Mouse (Mus musculus): ENCODE data around the gene Arid5b. TPM values are rescaled to one million over a fixed set of nuclear protein-coding genes. Genes with fewer than 3 reads are reported as not detected.

The Arid5b gene
- polyA plus RNA-seq, 1 experiment from 2014 or later, result 34.0 TPM

DNA sequence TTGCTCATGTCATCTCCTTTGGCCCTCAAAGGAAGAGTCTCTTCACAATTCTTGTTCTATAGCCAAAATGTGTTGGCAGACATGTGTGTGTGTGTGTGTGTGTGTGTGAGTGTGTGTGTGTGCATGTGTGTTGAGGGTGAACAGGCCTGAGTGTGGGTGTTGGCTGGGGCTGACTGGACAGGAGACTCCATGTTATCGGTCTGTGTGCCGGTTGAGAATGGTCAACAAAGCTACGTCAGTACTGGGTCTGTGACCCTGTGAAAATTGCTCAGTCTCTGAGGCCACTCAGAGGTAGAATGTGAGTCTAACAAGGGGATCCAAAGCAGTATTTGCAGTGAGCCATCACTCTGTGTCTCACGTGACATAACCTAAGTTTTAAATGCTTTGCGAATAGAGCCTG, 102.7 kb downstream of the Arid5b start:
- no peak for ATAC-seq (ENCODE audit: low FRiP score, low TSS enrichment)
- H3K27ac ChIP-seq (ENCODE audit: low read length), result no peak overlapping the region
- H3K36me3 ChIP-seq (ENCODE audit: insufficient read depth, low read length), result peaks cover 7% of the 10 kb centered on the region; the same call in 1 of the 2 replicates
- H3K4me1 ChIP-seq (ENCODE audit: insufficient read depth, low read length), result peaks cover 13% of the 10 kb centered on the region
- no peak overlapping the region for H3K9ac ChIP-seq (replicated peaks; ENCODE audit: low read length)
- H3K9me3 ChIP-seq (ENCODE audit: low read length), result no peaks in the 10 kb centered on the region
- WGBS, result 94% methylated on average over 5 of the region's 5 CpGs
- no peak overlapping the region for H3K4me3 ChIP-seq (ENCODE audit: low read length)
- no peak overlapping the region for H3K4me2 ChIP-seq (replicated peaks; ENCODE audit: low read depth, low read length)
- H3K27me3 ChIP-seq (ENCODE audit: insufficient read depth, low read length), result no peaks in the 10 kb centered on the region

DNA sequence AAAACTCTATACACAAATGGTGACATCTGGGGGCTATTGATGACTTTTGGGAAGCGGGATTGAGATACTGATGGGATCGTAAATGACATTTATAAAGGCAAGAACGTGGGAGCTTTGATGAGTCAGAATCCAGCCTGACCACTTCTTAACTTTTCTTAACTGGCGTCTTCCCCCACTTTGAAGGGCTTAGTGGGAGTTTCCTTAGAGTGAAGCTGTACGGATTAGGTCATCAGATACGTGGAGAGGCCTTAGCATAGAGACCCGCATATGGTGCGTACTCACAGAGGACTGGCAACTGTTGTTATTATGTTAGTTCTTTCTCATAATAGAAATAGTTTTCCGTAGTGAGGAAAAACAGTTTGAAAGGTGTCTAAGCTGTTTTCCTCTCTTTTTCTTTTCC, 104.9 kb downstream of the Arid5b start:
- no peak overlapping the region for H3K4me2 ChIP-seq (replicated peaks; ENCODE audit: low read depth, low read length)
- H3K27ac ChIP-seq (ENCODE audit: low read length), result no peak overlapping the region
- H3K9me3 ChIP-seq (ENCODE audit: low read length), result no peaks in the 10 kb centered on the region
- no peak overlapping the region for H3K4me3 ChIP-seq (ENCODE audit: low read length)
- H3K4me1 ChIP-seq (ENCODE audit: insufficient read depth, low read length), result peaks cover 19% of the 10 kb centered on the region
- WGBS, result 41% methylated on average over 9 of the region's 9 CpGs
- H3K36me3 ChIP-seq (ENCODE audit: insufficient read depth, low read length), result peaks cover 7% of the 10 kb centered on the region; the same call in 1 of the 2 replicates
- H3K9ac ChIP-seq (replicated peaks; ENCODE audit: low read length), result no peak overlapping the region
- no peaks in the 10 kb centered on the region for H3K27me3 ChIP-seq (ENCODE audit: insufficient read depth, low read length)
- ATAC-seq (ENCODE audit: low FRiP score, low TSS enrichment), result no peak

DNA sequence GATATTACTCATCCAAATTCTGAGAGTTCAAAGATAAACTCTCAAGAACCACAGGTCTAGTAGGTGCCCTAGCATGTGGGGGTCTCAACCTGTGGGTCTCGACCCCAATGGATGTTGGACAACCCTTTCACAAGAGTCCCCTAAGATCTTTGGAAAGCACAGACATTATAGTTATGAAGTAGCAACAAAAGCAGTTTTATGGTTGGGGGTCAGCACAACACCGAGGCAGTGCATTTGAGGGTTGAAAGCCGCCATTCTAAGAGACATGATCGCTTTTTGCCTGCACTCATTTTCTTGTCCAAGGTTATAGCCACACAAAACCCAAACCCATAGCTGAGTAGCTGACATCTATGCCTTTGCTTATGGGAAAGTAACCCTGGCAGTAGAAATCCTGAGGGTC, 105.6 kb downstream of the Arid5b start:
- WGBS, result 88% methylated on average over 4 of the region's 4 CpGs
- Histone ChIP-seq H3K4me2 (replicated peaks; ENCODE audit: low read depth, low read length) (no peak overlapping the region), H3K4me3 (ENCODE audit: low read length) (no peak overlapping the region), H3K27ac (ENCODE audit: low read length) (no peak overlapping the region), H3K9ac (replicated peaks; ENCODE audit: low read length) (no peak overlapping the region), H3K9me3 (ENCODE audit: low read length) (no peaks in the 10 kb centered on the region), H3K36me3 (ENCODE audit: insufficient read depth, low read length) (peaks cover 7% of the 10 kb centered on the region; the same call in 1 of the 2 replicates), H3K27me3 (ENCODE audit: insufficient read depth, low read length) (no peaks in the 10 kb centered on the region), H3K4me1 (ENCODE audit: insufficient read depth, low read length) (peaks cover 26% of the 10 kb centered on the region)
- ATAC-seq (ENCODE audit: low FRiP score, low TSS enrichment), result no peak

DNA sequence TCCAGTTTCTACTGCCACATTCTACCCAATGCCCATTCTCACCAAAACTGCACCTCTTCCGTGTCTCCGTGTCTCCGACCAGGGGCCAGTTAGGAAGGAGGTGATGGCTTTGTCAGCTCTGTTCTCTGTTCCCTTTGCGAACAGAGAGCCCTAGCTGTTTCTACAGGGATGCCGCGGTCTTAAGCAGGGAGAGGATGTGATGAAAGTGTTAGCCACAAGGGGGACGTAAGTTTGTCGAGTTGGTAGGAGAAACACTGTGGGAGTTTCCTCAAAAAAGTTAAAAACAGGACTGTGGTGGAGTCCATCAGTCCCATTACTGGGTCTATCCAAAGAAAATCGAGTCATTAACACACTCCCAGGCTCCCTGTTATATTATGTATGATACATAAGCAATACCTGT, 106.6 kb downstream of the Arid5b start:
- no peak overlapping the region for H3K9ac ChIP-seq (replicated peaks; ENCODE audit: low read length)
- no peaks in the 10 kb centered on the region for H3K9me3 ChIP-seq (ENCODE audit: low read length)
- H3K4me2 ChIP-seq (replicated peaks; ENCODE audit: low read depth, low read length), result no peak overlapping the region
- H3K36me3 ChIP-seq (ENCODE audit: insufficient read depth, low read length), result peaks cover 7% of the 10 kb centered on the region; the same call in 1 of the 2 replicates
- no peak overlapping the region for H3K4me3 ChIP-seq (ENCODE audit: low read length)
- no peak overlapping the region for H3K27ac ChIP-seq (ENCODE audit: low read length)
- ATAC-seq (ENCODE audit: low FRiP score, low TSS enrichment), result no peak
- no peaks in the 10 kb centered on the region for H3K27me3 ChIP-seq (ENCODE audit: insufficient read depth, low read length)
- H3K4me1 ChIP-seq (ENCODE audit: insufficient read depth, low read length), result peaks cover 35% of the 10 kb centered on the region
- WGBS, result 63% methylated on average over 9 of the region's 9 CpGs

DNA sequence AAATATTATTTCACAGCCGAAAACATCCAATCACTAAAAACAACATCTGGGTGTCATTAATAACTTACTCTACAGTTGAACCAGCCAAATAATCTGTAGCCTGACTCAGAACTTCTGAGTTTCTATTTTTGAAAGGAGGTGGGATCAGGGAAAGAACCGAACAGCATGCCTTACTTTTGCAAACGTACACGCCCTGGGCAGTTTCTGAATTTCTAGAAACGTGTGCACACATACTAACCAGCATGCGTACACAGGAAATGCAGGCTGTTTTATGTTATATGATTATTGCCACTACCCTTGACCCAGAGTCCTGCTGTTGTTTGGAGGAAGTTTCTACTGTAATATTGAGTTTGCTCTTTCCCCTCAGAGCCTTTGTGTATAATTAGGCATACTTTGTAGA, 109.9 kb downstream of the Arid5b start:
- Histone ChIP-seq H3K4me3 (ENCODE audit: low read length) (no peak overlapping the region), H3K36me3 (ENCODE audit: insufficient read depth, low read length) (no peaks in the 10 kb centered on the region), H3K4me2 (replicated peaks; ENCODE audit: low read depth, low read length) (no peak overlapping the region), H3K4me1 (ENCODE audit: insufficient read depth, low read length) (peaks cover 50% of the 10 kb centered on the region), H3K9me3 (ENCODE audit: low read length) (no peaks in the 10 kb centered on the region), H3K9ac (replicated peaks; ENCODE audit: low read length) (no peak overlapping the region), H3K27ac (ENCODE audit: low read length) (peak overlapping the region; percentile 68; the same call in 1 of the 2 replicates), H3K27me3 (ENCODE audit: insufficient read depth, low read length) (no peaks in the 10 kb centered on the region)
- WGBS, result 60% methylated on average over 6 of the region's 6 CpGs
- no peak for ATAC-seq (ENCODE audit: low FRiP score, low TSS enrichment)

DNA sequence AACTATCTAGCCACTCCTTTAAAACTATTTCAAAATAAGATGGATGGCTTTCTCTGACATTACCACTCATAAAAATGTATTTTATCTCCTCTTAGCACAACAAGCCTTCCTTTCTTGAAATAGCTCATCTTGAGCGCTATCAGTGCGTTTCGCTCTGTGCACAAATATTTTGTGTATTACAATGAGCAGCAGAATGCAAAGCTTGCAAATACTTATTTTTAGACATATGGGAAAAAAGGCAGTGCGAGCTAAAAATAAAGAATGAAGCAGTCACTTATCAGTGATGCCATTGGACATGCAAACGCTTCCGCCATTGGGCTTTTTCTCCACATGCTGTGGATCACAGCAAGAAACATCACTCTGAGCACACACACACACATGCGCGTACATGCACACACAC, 110.4 kb downstream of the Arid5b start:
- Histone ChIP-seq H3K9ac (replicated peaks; ENCODE audit: low read length) (no peak overlapping the region), H3K27me3 (ENCODE audit: insufficient read depth, low read length) (no peaks in the 10 kb centered on the region), H3K4me3 (ENCODE audit: low read length) (no peak overlapping the region), H3K4me1 (ENCODE audit: insufficient read depth, low read length) (peaks cover 49% of the 10 kb centered on the region), H3K27ac (ENCODE audit: low read length) (peak overlapping the region; percentile 74; the same call in 1 of the 2 replicates), H3K4me2 (replicated peaks; ENCODE audit: low read depth, low read length) (no peak overlapping the region), H3K9me3 (ENCODE audit: low read length) (no peaks in the 10 kb centered on the region), H3K36me3 (ENCODE audit: insufficient read depth, low read length) (no peaks in the 10 kb centered on the region)
- WGBS, result 76% methylated on average over 8 of the region's 8 CpGs
- no peak for ATAC-seq (ENCODE audit: low FRiP score, low TSS enrichment)

DNA sequence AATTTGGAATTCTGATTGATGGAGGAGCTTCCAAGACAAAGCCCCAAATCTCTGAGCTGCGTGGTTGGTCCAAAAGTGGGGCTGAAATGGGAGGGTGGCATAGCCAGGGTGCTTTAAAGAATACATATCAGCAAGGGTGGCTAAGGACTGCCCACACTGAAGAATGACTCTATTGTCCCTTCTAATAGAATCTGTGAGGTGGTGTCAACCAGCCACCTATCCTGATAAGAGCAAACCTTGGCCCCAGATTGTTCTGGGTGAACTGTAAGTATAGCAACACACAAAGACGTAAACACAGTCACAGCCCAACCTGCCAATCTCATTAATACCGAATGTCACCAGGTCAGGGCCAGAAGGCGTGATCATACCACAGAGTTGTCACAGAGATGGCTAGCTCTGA, 111.4 kb downstream of the Arid5b start:
- Histone ChIP-seq H3K27me3 (ENCODE audit: insufficient read depth, low read length) (no peaks in the 10 kb centered on the region), H3K4me1 (ENCODE audit: insufficient read depth, low read length) (peaks cover 49% of the 10 kb centered on the region), H3K27ac (ENCODE audit: low read length) (peak overlapping the region; percentile 74), H3K9ac (replicated peaks; ENCODE audit: low read length) (no peak overlapping the region), H3K9me3 (ENCODE audit: low read length) (no peaks in the 10 kb centered on the region), H3K36me3 (ENCODE audit: insufficient read depth, low read length) (0 out of 2 replicates have a peak, but pooled peaks cover under 1% of the 10 kb centered on the region), H3K4me3 (ENCODE audit: low read length) (no peak overlapping the region), H3K4me2 (replicated peaks; ENCODE audit: low read depth, low read length) (no peak overlapping the region)
- ATAC-seq (ENCODE audit: low FRiP score, low TSS enrichment), result no peak
- WGBS, result 74% methylated on average over 4 of the region's 4 CpGs

DNA sequence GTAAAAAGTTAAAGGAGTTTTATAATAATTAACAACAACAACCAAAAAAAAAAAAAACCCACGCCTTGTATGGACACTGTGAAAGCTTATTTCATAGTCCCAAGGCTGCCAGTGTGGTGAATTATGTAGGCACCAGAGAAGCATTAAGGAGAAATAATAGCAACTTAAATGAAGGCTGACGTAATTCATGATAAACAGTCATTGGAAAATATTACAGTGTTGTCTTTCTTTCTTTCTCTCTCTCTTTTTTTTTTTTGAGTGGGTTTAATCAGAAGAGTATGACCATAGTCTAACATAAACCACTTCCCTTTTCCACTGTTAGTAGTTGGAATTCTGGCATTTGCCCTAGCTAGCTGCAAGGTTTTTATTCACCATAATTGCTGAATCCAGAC, 111.8 kb downstream of the Arid5b start:
- WGBS, result 34% methylated on average over 2 of the region's 2 CpGs
- Histone ChIP-seq H3K27me3 (ENCODE audit: insufficient read depth, low read length) (no peaks in the 10 kb centered on the region), H3K9me3 (ENCODE audit: low read length) (no peaks in the 10 kb centered on the region), H3K36me3 (ENCODE audit: insufficient read depth, low read length) (0 out of 2 replicates have a peak, but pooled peaks cover 4% of the 10 kb centered on the region), H3K4me1 (ENCODE audit: insufficient read depth, low read length) (peaks cover 49% of the 10 kb centered on the region), H3K9ac (replicated peaks; ENCODE audit: low read length) (no peak overlapping the region), H3K4me3 (ENCODE audit: low read length) (no peak overlapping the region), H3K4me2 (replicated peaks; ENCODE audit: low read depth, low read length) (no peak overlapping the region), H3K27ac (ENCODE audit: low read length) (peak overlapping the region; percentile 74)
- ATAC-seq (ENCODE audit: low FRiP score, low TSS enrichment), result no peak

DNA sequence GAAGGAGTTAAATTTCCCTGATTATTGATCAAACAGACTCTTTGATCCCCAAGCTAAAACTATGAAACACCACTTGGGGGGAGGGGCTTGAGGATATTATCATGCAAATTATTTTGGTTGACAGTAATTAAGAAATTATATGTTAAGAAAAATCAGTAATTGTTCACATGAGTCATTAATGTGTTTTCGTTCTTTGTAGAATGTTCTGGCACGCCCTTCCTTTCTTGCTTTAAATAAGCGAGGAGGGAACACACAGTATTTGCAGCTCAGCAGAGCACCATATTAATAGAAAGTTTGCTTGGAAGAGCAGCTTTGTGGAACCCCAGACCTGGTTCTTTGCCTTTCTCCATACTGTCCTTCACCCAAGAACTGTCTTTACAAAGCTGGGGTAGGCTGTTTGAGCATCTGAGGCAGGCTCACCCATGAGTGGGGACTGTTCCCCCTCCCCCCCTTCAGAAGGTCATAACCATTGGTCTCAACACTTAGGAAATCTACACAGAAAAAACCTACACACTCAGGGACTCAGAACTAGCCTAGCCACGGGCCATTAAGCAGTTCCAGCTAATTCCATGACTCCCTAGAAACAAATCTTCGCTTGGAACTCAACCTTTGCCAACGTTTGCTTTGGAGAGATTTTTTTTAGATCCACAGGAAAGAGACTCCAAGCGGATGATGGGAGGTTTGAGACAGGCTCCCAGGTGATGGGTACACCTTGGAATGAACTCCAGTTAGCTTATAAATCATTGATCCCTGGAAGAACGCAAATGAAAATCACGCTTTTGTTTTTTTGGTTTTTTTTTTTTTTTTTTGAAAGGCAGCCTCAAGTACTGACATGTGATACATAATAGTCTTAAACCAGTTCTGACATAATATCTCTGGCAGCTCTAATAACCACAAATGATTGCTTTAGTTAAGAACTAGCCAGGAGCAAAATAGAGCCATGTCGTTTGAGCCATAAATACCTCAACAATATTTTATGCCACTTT, 112.5 kb downstream of the Arid5b start:
- Histone ChIP-seq H3K27me3 (ENCODE audit: insufficient read depth, low read length) (no peaks in the 10 kb centered on the region), H3K36me3 (ENCODE audit: insufficient read depth, low read length) (0 out of 2 replicates have a peak, but pooled peaks cover 4% of the 10 kb centered on the region), H3K27ac (ENCODE audit: low read length) (peak overlapping the region; percentile 95), H3K9me3 (ENCODE audit: low read length) (no peaks in the 10 kb centered on the region), H3K4me2 (replicated peaks; ENCODE audit: low read depth, low read length) (peak overlapping the region; percentile 34; the same call in 1 of the 2 replicates), H3K4me1 (ENCODE audit: insufficient read depth, low read length) (peaks cover 49% of the 10 kb centered on the region), H3K9ac (replicated peaks; ENCODE audit: low read length) (no peak overlapping the region), H3K4me3 (ENCODE audit: low read length) (no peak overlapping the region)
- peak; percentile 83 for ATAC-seq (ENCODE audit: low FRiP score, low TSS enrichment)
- WGBS, result 22% methylated on average over 10 of the region's 10 CpGs
